Mouse (Mus musculus): Measurements from ENCODE around the gene Drd4.

- TF ChIP-seq EP300 (IDR thresholded peaks at IDR 0.05; ENCODE audit: low read depth) (no peak), CTCF (IDR thresholded peaks at IDR 0.05; ENCODE audit: low read depth) (no peak)
These were observed 25.9 kb downstream of the Drd4 start for GRCm38 (mm10) chr7:141317619-141318132.
